Mouse (Mus musculus) liver, adult 2 months (tissue): ENCODE data around the gene Syce2.

ENCODE experiments used
- CTCF ChIP-seq: fragments of 200-500 bp; IDR thresholded peaks from 2 replicates; pipeline ENCODE4 v1.5.1; 2011; ENCODE audit warnings: low read depth, low read length, control low read depth
- POLR2A ChIP-seq: fragments of 200-500 bp; IDR thresholded peaks from 2 replicates; pipeline ENCODE4 v1.6.1; 2011; ENCODE audit warnings: low read length, control low read depth; ENCODE audit not compliant: insufficient read depth; ENCODE audit errors: extremely low read depth

DNA sequence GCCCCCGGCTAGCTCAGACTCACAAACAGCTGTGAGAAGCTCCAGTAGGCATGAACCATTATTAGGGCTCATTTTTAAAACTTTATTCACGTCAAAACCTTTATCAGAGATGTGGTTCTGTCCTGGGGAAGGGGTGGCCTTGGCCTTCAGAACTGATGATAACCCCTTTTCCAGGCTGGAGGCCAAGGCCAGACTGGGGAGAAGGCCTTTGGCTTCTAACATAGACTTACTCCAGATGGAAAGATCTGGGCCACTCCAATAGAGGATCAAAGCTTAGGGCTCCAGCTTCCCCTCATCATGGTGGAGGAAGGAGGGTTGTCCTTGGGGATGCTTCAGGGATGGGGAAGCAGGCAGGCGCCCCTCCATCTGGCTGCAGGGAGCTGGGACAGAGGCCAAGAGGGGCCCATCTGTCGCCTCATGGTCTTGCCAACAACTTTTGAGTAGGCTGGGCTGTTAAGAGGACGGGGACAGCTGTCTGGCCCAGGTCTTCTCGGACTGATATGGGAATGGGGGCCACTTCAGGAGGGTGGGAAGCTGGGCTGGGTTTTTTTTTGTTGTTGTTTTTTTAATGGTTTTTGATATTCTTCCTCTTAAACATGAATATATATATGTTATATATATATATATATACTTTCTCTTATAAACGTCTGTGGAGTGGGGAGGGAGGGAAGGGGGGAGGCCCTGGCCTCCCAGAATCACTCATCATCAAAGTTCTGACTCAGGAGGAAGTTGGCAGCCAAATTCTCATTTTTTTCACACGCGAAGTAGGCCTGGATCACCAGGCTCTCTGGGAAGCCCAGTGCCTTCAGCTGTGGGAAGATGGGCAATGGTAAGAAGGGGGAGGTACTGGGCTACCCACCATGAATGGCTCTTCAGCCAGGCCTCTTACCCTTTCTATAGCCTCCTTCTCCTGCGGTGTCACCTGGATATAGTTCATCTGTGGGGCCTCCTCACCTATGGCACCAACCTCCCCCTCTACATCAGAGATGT, 36.8 kb upstream of the Syce2 start:
- TF ChIP-seq CTCF (no peak), POLR2A (no peak)
